In genomic region chr15:27014659-27014974, GRCm38 (mm10) we compare ENCODE assay signal across 11 mouse cellular contexts.
"Had no signal": no experiment of that assay in that cellular context is flagged by ENCODE, and none has a peak within 500 bp of the region (broad histone marks: within the 10 kb centered on the region; RNA-seq: fewer than 3 reads in every experiment).

No protein-coding gene starts in this region.

- H3K27me3 ChIP-seq: limb, embryonic 12.5 days; liver, embryonic 13.5 days; lung, embryonic 15.5 days; megakaryocyte, embryonic 14.5 days had no signal

- H3K4me1 ChIP-seq: limb, embryonic 12.5 days; liver, embryonic 13.5 days; lung, embryonic 15.5 days; megakaryocyte, embryonic 14.5 days had no signal

- H3K4me3 ChIP-seq: limb, embryonic 12.5 days; liver, embryonic 13.5 days; lung, embryonic 15.5 days; megakaryocyte, embryonic 14.5 days had no signal

- H3K4me2 ChIP-seq: limb, embryonic 12.5 days; liver, embryonic 13.5 days; lung, embryonic 15.5 days had no signal

- H3K36me3 ChIP-seq: limb, embryonic 12.5 days; liver, embryonic 13.5 days; lung, embryonic 15.5 days had no signal

- ATAC-seq: liver, postnatal 0 days had no signal

- H3K27ac ChIP-seq: kidney, postnatal 0 days; limb, embryonic 12.5 days; liver, embryonic 13.5 days; lung, embryonic 15.5 days; macrophage; stomach, postnatal 0 days had no signal

- H3K9ac ChIP-seq: limb, embryonic 12.5 days; liver, embryonic 13.5 days; liver, postnatal 0 days; lung, embryonic 15.5 days had no signal

- H3K9me3 ChIP-seq: limb, embryonic 12.5 days; liver, embryonic 13.5 days; lung, embryonic 15.5 days had no signal

- DNase-seq: liver; liver, embryonic 13.5 days; liver, postnatal 0 days; lung, postnatal 14 days; thymus, postnatal 4 days had no signal
